21 mouse cellular contexts compared by ENCODE assay signal in genomic region chr19:5621884-5622283, GRCm38 (mm10).
"Had no signal": no experiment of that assay in that cellular context is flagged by ENCODE, and none has a peak within 500 bp of the region (broad histone marks: within the 10 kb centered on the region; RNA-seq: fewer than 3 reads in every experiment).

No protein-coding gene starts in this region.

- H3K27ac ChIP-seq: liver, embryonic 14.5 days; lung, embryonic 15.5 days; midbrain, embryonic 10.5 days; midbrain, embryonic 12.5 days; neural tube, embryonic 13.5 days; neural tube, embryonic 15.5 days had no signal

- H3K4me2 ChIP-seq: lung, embryonic 15.5 days; midbrain, embryonic 12.5 days; neural tube, embryonic 13.5 days; neural tube, embryonic 15.5 days had no signal

- H3K9ac ChIP-seq: liver, embryonic 14.5 days; lung, embryonic 15.5 days; midbrain, embryonic 12.5 days; neural tube, embryonic 13.5 days; neural tube, embryonic 15.5 days had no signal

- DNase-seq: lung, adult 2 months; lung, postnatal 14 days; lung, postnatal 36 days; midbrain, embryonic 14.5 days; retina, postnatal 1 day; right cerebral cortex, adult 18-20 months; right cerebral cortex, postnatal 25 days; right cerebral cortex, postnatal 4 days; spleen, adult 18-20 months; thymus, adult 18-20 months; thymus, postnatal 14 days; thymus, postnatal 36 days had no signal

- H3K36me3 ChIP-seq: lung, embryonic 15.5 days; midbrain, embryonic 10.5 days; midbrain, embryonic 12.5 days; neural tube, embryonic 13.5 days; neural tube, embryonic 15.5 days had no signal

- H3K4me3 ChIP-seq: lung, embryonic 15.5 days; midbrain, embryonic 10.5 days; midbrain, embryonic 12.5 days; myocyte; neural tube, embryonic 13.5 days; neural tube, embryonic 15.5 days had no signal

- H3K4me1 ChIP-seq: lung, embryonic 15.5 days; midbrain, embryonic 10.5 days; midbrain, embryonic 12.5 days; neural tube, embryonic 13.5 days; neural tube, embryonic 15.5 days had no signal

- H3K27me3 ChIP-seq: lung, embryonic 15.5 days; midbrain, embryonic 12.5 days had no signal

- H3K9me3 ChIP-seq: lung, embryonic 15.5 days; midbrain, embryonic 10.5 days; midbrain, embryonic 12.5 days; neural tube, embryonic 13.5 days; neural tube, embryonic 15.5 days had no signal

- ATAC-seq: lung, postnatal 0 days; midbrain, embryonic 16.5 days had no signal
